Mouse (Mus musculus) frontal cortex, adult 2 months (tissue): ENCODE data around the gene Hmg20a. TPM values are rescaled to one million over a fixed set of nuclear protein-coding genes. Genes with fewer than 3 reads are reported as not detected.
A peak's percentile ranks its signal among the peaks of the same experiment; 100 is the strongest.
"Not testable (repeated sequence)": the region's sequence is repeated elsewhere in the genome, so short reads cannot be mapped to it uniquely, and the experiment has no call there.

Experiments
- DNase-seq, 2 experiments: peaks; one replicate each; pipeline ENCODE4 v3.0.0; 2022; ENCODE audit warnings: low spot score in 1 of 2; ENCODE audit errors: extremely low spot score in 1 of 2
- polyA plus RNA-seq: library from polyadenylated mRNA; depleted of rRNA; stranded (reverse); fragments of >200 nt; gene quantifications from 2 replicates; pipeline ENCODE4 v1.2.3, GENCODE M21; 2012

Hmg20a gene
- polyA plus RNA-seq, 1 experiment = 64.2 TPM

- DNase-seq = not testable (repeated sequence)
Observed at GRCm38 (mm10) chr9:56437300-56437892, 19.0 kb downstream of the Hmg20a start.

GRCm38 (mm10) chr9:56439699-56440098, 21.3 kb downstream of the Hmg20a start:
- peak in 1 of 2 experiments; percentile 23 for DNase-seq

- DNase-seq = no peak
Observed at GRCm38 (mm10) chr9:56451570-56451969, 33.2 kb downstream of the Hmg20a start.

GRCm38 (mm10) chr9:56453038-56453815, 34.8 kb downstream of the Hmg20a start:
- no peak for DNase-seq

- no peak for DNase-seq
Observed at GRCm38 (mm10) chr9:56456426-56456825, 38.0 kb downstream of the Hmg20a start.

- no peak for DNase-seq
Observed at GRCm38 (mm10) chr9:56460987-56461386, 42.6 kb downstream of the Hmg20a start.

- DNase-seq = no peak
Observed at GRCm38 (mm10) chr9:56462606-56463005, 44.2 kb downstream of the Hmg20a start.

GRCm38 (mm10) chr9:56463046-56463445, 44.6 kb downstream of the Hmg20a start:
- DNase-seq = no peak

GRCm38 (mm10) chr9:56463686-56464515, 45.5 kb downstream of the Hmg20a start:
- no peak for DNase-seq

GRCm38 (mm10) chr9:56464863-56465654, 46.6 kb downstream of the Hmg20a start:
- DNase-seq = no peak

GRCm38 (mm10) chr9:56466251-56466650, 47.8 kb downstream of the Hmg20a start:
- DNase-seq = no peak

GRCm38 (mm10) chr9:56469656-56470055, 51.2 kb downstream of the Hmg20a start:
- DNase-seq = no peak

GRCm38 (mm10) chr9:56470291-56470690, 51.9 kb downstream of the Hmg20a start:
- no peak for DNase-seq

- no peak for DNase-seq
Observed at GRCm38 (mm10) chr9:56478975-56479647, 60.7 kb downstream of the Hmg20a start.

GRCm38 (mm10) chr9:56482623-56483022, 64.2 kb downstream of the Hmg20a start:
- no peak for DNase-seq

GRCm38 (mm10) chr9:56485423-56485822, 67.0 kb downstream of the Hmg20a start:
- DNase-seq = no peak

- no peak for DNase-seq
Observed at GRCm38 (mm10) chr9:56486158-56486557, 67.7 kb downstream of the Hmg20a start.

- DNase-seq = no peak
Observed at GRCm38 (mm10) chr9:56487651-56488050, 69.2 kb downstream of the Hmg20a start.

GRCm38 (mm10) chr9:56492391-56492790, 74.0 kb downstream of the Hmg20a start:
- DNase-seq = no peak

GRCm38 (mm10) chr9:56492916-56493315, 74.5 kb downstream of the Hmg20a start:
- DNase-seq = no peak
